Mouse (Mus musculus) adrenal gland, postnatal 10 days (tissue): Measurements from ENCODE around the gene Defa34. TPM values are rescaled to one million over a fixed set of nuclear protein-coding genes. Genes with fewer than 3 reads are reported as not detected.
"Not testable (repeated sequence)": the region's sequence is repeated elsewhere in the genome, so short reads cannot be mapped to it uniquely, and the experiment has no call there.

Experiments
- DNase-seq: peaks from one replicate; pipeline ENCODE4 v3.0.0; 2021; ENCODE audit warnings: mixed read lengths
- long read RNA-seq, 2 experiments: library from polyadenylated mRNA; stranded (forward); transcript quantifications; one replicate each; pipeline ENCODE4 v2.0.0; 2021
- total RNA-seq, 2 experiments: library from RNA; stranded (reverse); gene quantifications; 2 replicates each; pipeline ENCODE4 v1.2.3; 2021

Gene Defa34
- not detected for total RNA-seq
- long read RNA-seq, experiment 1: 0 reads
- long read RNA-seq, experiment 2: 0 reads

GRCm38 (mm10) chr8:21665497-21665896, at the start of gene Defa34:
Gene Defa34, plus strand, starts transcription at chr8:21665797.
- DNase-seq: not testable (repeated sequence)

- DNase-seq: not testable (repeated sequence)
These were observed 47.7 kb upstream of the Defa34 start, which contains the start of gene Defa26 for GRCm38 (mm10) chr8:21617883-21618282. Gene Defa26, plus strand, starts transcription at chr8:21618183.

- not testable (repeated sequence) for DNase-seq
These were observed 10.1 kb upstream of the Defa34 start, which contains the start of gene Defa17 for GRCm38 (mm10) chr8:21655480-21655879. Gene Defa17, plus strand, starts transcription at chr8:21655780.

GRCm38 (mm10) chr8:21703545-21703944, 37.9 kb downstream of the Defa34 start, which contains the start of gene AY761184:
Gene AY761184, minus strand, starts transcription at chr8:21703645.
- DNase-seq: not testable (repeated sequence)

Other genes starting within 250 kb of the Defa34 start
- not detected for gene Defa36, start 238.4 kb upstream of the Defa34 start, total RNA-seq
- gene Gm7849, start 209.2 kb upstream of the Defa34 start, total RNA-seq: not detected
- gene Defa20, start 156.5 kb upstream of the Defa34 start, total RNA-seq: not detected
- not detected for gene Defa32, start 136.8 kb upstream of the Defa34 start, total RNA-seq
- not detected for gene Defa37, start 100.4 kb upstream of the Defa34 start, total RNA-seq
- not detected for gene Defa28, start 82.8 kb upstream of the Defa34 start, total RNA-seq
- gene Gm7861, start 71.3 kb upstream of the Defa34 start, total RNA-seq: not detected
- gene Defa26, start 47.6 kb upstream of the Defa34 start, total RNA-seq: not detected
- not detected for gene Defa17, start 10.0 kb upstream of the Defa34 start, total RNA-seq
- gene AY761184, start 37.8 kb downstream of the Defa34 start, total RNA-seq: not detected
- gene Defa24, start 68.7 kb downstream of the Defa34 start, total RNA-seq: not detected
- not detected for gene Defb50, start 157.7 kb downstream of the Defa34 start, total RNA-seq
- not detected for gene Defb2, start 174.1 kb downstream of the Defa34 start, total RNA-seq
- gene Defb10, start 193.1 kb downstream of the Defa34 start, total RNA-seq: not detected
- not detected for gene Defb9, start 219.6 kb downstream of the Defa34 start, total RNA-seq
- not detected for gene Defb11, start 240.6 kb downstream of the Defa34 start, total RNA-seq